Mouse (Mus musculus): Measurements from ENCODE around the gene H6pd. TPM values are rescaled to one million over a fixed set of nuclear protein-coding genes. Genes with fewer than 3 reads are reported as not detected.

The H6pd gene
- polyA plus RNA-seq, 1 experiment from 2014 or later, result 3.1 TPM

DNA sequence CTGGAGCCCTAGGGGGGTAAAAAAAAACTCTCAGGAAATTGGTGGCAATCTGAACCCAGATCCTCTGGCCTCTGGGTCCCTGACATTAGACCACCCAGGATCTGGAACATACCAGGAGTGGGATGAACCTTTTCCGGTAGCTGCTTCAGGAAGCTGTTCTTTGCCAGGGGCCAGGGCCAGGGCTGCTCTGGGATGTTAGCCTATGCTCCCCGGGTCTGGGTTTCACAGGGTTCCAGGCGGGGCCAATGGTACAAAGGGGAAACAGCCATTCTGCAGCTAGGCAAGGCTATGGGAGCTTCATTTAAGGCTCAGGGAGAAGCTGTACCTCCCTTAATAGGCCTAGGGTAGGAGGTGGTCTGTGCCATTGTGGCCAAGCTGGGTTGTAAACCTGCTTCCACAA is 44.1 kb downstream of the H6pd start:
- ATAC-seq, result no peak
- Histone ChIP-seq H3K4me3 (ENCODE audit: low read depth, low read length) (no peak overlapping the region), H3K4me2 (ENCODE audit: low read length) (no peak overlapping the region), H3K36me3 (ENCODE audit: control insufficient read depth, insufficient read depth, low read length) (no peaks in the 10 kb centered on the region), H3K9ac (ENCODE audit: low read depth, low read length) (no peak overlapping the region), H3K4me1 (ENCODE audit: control insufficient read depth, insufficient read depth, low read length) (no peaks in the 10 kb centered on the region), H3K9me3 (replicated peaks; ENCODE audit: control insufficient read depth, low read length, poor library complexity, severe bottlenecking) (no peaks in the 10 kb centered on the region), H3K27me3 (ENCODE audit: control insufficient read depth, insufficient read depth, low read depth, low read length) (no peaks in the 10 kb centered on the region; the same call in 1 of the 2 replicates), H3K27ac (ENCODE audit: low read length) (no peak overlapping the region)
- WGBS, result 71% methylated on average over 3 of the region's 3 CpGs

DNA sequence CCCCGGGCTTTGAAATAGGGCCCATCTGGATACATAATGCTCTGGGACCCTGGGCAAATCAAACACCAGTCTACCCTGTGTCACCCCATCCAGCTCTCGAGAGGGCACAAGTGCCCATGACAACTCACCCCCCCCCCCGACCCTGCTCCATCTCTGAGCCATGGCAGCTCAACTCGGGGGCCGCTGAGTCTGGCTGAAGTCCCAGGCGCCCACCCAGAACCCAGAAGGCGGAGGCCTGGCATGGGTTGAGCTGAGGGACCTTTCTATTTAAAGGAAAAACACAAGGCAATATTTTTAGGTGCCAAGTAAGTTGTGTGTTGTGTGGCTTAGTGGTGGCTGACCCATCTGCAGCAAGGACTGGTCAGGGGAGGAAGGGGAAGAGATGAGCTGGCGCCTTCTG is 44.5 kb downstream of the H6pd start:
- Histone ChIP-seq H3K36me3 (ENCODE audit: control insufficient read depth, insufficient read depth, low read length) (no peaks in the 10 kb centered on the region), H3K9ac (ENCODE audit: low read depth, low read length) (no peak overlapping the region), H3K27ac (ENCODE audit: low read length) (no peak overlapping the region), H3K4me2 (ENCODE audit: low read length) (no peak overlapping the region), H3K4me3 (ENCODE audit: low read depth, low read length) (no peak overlapping the region), H3K9me3 (replicated peaks; ENCODE audit: control insufficient read depth, low read length, poor library complexity, severe bottlenecking) (no peaks in the 10 kb centered on the region), H3K4me1 (ENCODE audit: control insufficient read depth, insufficient read depth, low read length) (no peaks in the 10 kb centered on the region), H3K27me3 (ENCODE audit: control insufficient read depth, insufficient read depth, low read depth, low read length) (no peaks in the 10 kb centered on the region; the same call in 1 of the 2 replicates)
- WGBS, result 82% methylated on average over 8 of the region's 8 CpGs
- ATAC-seq, result no peak

DNA sequence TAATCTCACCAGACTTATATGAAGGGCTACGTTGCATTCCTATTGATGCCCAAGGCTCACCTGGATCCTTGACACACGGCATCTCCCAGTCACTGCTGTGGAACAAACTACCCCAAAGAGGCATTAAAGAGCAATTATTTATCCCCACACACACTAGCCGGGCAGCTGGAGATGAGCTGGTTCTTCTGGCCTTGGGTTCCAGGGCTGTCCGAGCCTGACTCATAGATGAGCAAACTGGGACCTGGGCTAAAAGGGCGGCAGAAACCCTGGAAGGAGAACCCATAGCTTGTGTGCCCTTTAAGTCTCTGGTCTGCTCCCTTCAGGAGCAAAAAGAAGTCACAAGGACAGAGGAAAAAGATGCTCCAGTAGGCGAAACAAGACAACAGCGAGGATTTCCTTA is 48.4 kb downstream of the H6pd start:
- Histone ChIP-seq H3K4me3 (ENCODE audit: low read depth, low read length) (no peak overlapping the region), H3K36me3 (ENCODE audit: control insufficient read depth, insufficient read depth, low read length) (no peaks in the 10 kb centered on the region), H3K9me3 (replicated peaks; ENCODE audit: control insufficient read depth, low read length, poor library complexity, severe bottlenecking) (no peaks in the 10 kb centered on the region), H3K4me1 (ENCODE audit: control insufficient read depth, insufficient read depth, low read length) (peaks cover under 1% of the 10 kb centered on the region; the same call in 1 of the 2 replicates), H3K27me3 (ENCODE audit: control insufficient read depth, insufficient read depth, low read depth, low read length) (peaks cover 16% of the 10 kb centered on the region), H3K4me2 (ENCODE audit: low read length) (no peak overlapping the region), H3K27ac (ENCODE audit: low read length) (no peak overlapping the region), H3K9ac (ENCODE audit: low read depth, low read length) (no peak overlapping the region)
- 89% methylated on average over 7 of the region's 7 CpGs for WGBS
- no peak for ATAC-seq

DNA sequence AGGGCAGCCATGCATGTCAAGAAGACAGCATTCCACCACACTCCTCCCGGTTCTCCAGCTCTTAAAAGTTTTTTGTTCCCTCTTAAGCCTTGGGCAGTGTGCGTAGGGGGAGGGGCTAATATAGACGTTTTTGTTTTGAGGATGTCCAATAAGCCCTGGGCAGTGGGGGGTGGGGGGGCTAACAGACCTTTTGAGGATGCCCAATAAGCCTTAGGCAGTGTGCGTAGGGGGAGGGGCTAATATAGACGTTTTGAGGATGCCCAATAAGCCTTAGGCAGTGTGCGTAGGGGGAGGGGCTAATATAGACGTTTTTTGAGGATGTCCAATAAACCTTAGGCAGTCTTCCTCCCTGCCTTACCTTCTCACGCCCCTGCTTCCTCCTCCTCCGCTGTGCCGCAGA is 49.0 kb downstream of the H6pd start:
- no peak overlapping the region for H3K4me3 ChIP-seq (ENCODE audit: low read depth, low read length)
- H3K9me3 ChIP-seq (replicated peaks; ENCODE audit: control insufficient read depth, low read length, poor library complexity, severe bottlenecking), result no peaks in the 10 kb centered on the region
- ATAC-seq, result no peak
- H3K27me3 ChIP-seq (ENCODE audit: control insufficient read depth, insufficient read depth, low read depth, low read length), result peaks cover 16% of the 10 kb centered on the region
- H3K27ac ChIP-seq (ENCODE audit: low read length), result no peak overlapping the region
- no peaks in the 10 kb centered on the region for H3K36me3 ChIP-seq (ENCODE audit: control insufficient read depth, insufficient read depth, low read length)
- no peak overlapping the region for H3K4me2 ChIP-seq (ENCODE audit: low read length)
- peaks cover 5% of the 10 kb centered on the region; the same call in 1 of the 2 replicates for H3K4me1 ChIP-seq (ENCODE audit: control insufficient read depth, insufficient read depth, low read length)
- WGBS, result 52% methylated on average over 10 of the region's 10 CpGs
- no peak overlapping the region for H3K9ac ChIP-seq (ENCODE audit: low read depth, low read length)

DNA sequence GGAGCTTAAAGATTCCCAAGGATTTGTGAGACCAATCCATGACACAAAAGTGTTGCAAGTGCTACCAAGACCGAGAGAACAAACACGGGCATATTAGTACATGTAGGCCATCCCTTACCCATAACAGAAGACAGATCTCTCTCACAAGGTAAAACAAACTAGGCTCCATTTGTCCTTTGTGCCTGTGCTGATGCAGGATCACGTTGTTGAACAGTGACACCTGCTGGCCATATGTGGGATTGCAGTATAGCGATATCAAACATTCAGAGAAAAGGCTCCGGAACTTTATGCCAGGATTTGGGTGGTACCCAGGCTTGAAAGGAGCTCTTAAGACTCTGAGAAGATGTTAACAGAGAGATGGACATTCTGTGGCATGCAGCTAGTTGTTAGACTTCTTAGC is 50.3 kb downstream of the H6pd start:
- Histone ChIP-seq H3K4me2 (ENCODE audit: low read length) (no peak overlapping the region), H3K27me3 (ENCODE audit: control insufficient read depth, insufficient read depth, low read depth, low read length) (peaks cover 16% of the 10 kb centered on the region), H3K4me3 (ENCODE audit: low read depth, low read length) (no peak overlapping the region), H3K9ac (ENCODE audit: low read depth, low read length) (no peak overlapping the region), H3K27ac (ENCODE audit: low read length) (no peak overlapping the region), H3K9me3 (replicated peaks; ENCODE audit: control insufficient read depth, low read length, poor library complexity, severe bottlenecking) (no peaks in the 10 kb centered on the region), H3K36me3 (ENCODE audit: control insufficient read depth, insufficient read depth, low read length) (no peaks in the 10 kb centered on the region), H3K4me1 (ENCODE audit: control insufficient read depth, insufficient read depth, low read length) (peaks cover 12% of the 10 kb centered on the region)
- no peak for ATAC-seq
- 3% methylated on average over 5 of the region's 5 CpGs for WGBS

DNA sequence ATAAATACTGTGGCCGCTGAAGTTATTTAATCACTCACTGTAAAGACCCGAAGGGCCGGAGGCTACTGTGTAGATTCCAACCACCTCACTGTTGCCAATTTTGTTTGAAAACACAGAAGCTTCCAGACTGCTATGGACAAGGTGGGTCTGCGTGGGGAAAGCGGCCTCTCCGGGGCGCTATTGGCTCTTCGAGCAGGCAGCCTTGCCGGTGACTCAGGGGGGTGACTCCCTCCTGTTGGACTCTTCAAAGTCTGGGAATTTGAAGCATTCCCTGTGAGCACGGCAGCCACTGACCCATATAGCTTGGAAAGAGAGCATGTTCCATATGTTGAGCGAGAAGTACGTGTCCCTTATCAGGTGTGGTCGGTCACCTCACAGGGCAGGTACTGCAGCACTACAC is 52.8 kb downstream of the H6pd start:
- 54% methylated on average over 13 of the region's 13 CpGs for WGBS
- peaks cover 30% of the 10 kb centered on the region for H3K27me3 ChIP-seq (ENCODE audit: control insufficient read depth, insufficient read depth, low read depth, low read length)
- H3K4me1 ChIP-seq (ENCODE audit: control insufficient read depth, insufficient read depth, low read length), result peaks cover 13% of the 10 kb centered on the region
- H3K9ac ChIP-seq (ENCODE audit: low read depth, low read length), result no peak overlapping the region
- H3K9me3 ChIP-seq (replicated peaks; ENCODE audit: control insufficient read depth, low read length, poor library complexity, severe bottlenecking), result no peaks in the 10 kb centered on the region
- no peak overlapping the region for H3K4me2 ChIP-seq (ENCODE audit: low read length)
- ATAC-seq, result no peak
- H3K4me3 ChIP-seq (ENCODE audit: low read depth, low read length), result no peak overlapping the region
- H3K27ac ChIP-seq (ENCODE audit: low read length), result no peak overlapping the region
- no peaks in the 10 kb centered on the region for H3K36me3 ChIP-seq (ENCODE audit: control insufficient read depth, insufficient read depth, low read length)

DNA sequence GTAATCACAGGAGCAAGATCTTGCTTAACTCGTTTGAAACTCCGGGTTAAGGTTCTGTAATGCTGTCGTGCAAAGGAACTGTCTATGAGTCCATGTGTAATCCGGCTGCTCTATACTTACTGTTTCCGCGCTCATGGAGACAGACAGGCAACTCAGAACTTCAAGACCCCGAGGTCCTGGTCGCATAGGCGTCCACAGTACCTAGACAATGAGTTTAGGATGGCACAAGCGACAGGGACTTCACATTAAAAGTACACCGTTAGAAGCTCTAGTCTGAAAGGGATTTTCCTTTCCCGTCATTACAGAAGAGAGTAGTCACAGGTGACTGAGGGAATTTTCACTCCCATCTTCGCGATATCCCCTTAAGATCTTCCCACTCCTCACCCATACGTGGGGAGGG is 53.2 kb downstream of the H6pd start:
- H3K9ac ChIP-seq (ENCODE audit: low read depth, low read length), result no peak overlapping the region
- H3K4me3 ChIP-seq (ENCODE audit: low read depth, low read length), result no peak overlapping the region; the same call in 1 of the 2 replicates
- H3K27ac ChIP-seq (ENCODE audit: low read length), result no peak overlapping the region
- H3K36me3 ChIP-seq (ENCODE audit: control insufficient read depth, insufficient read depth, low read length), result no peaks in the 10 kb centered on the region
- 14% methylated on average over 15 of the region's 15 CpGs for WGBS
- no peak for ATAC-seq
- H3K9me3 ChIP-seq (replicated peaks; ENCODE audit: control insufficient read depth, low read length, poor library complexity, severe bottlenecking), result no peaks in the 10 kb centered on the region
- H3K27me3 ChIP-seq (ENCODE audit: control insufficient read depth, insufficient read depth, low read depth, low read length), result peaks cover 31% of the 10 kb centered on the region
- H3K4me2 ChIP-seq (ENCODE audit: low read length), result peak overlapping the region; percentile 99; the same call in 1 of the 2 replicates
- peaks cover 13% of the 10 kb centered on the region for H3K4me1 ChIP-seq (ENCODE audit: control insufficient read depth, insufficient read depth, low read length)

DNA sequence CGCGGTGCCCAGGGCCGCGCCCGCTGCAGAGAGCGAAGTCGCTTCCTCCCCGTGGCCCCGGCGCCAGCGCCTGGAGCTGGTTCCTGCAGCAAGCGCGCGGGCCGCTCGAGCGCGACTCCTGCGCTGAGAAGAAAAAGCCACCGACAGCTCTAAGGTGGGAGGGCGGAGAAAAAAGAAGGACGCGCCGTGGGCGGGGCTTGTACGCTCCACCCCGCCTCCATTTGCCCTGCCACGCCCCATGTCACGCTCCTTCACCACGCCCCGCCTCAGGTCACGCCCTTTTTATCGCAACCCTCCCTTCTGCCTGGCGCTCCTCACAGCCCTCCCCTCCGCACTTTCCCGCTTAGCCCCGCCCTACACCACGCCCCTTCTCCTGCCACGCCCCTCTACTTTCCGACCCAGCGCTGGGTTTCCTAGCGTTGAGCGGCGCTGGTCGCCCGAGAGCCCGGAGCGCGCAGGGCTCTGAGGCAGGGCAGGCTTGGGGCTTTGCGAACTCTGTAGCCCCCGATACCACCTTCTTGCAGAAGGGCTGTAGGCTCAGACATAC is 53.9 kb downstream of the H6pd start, which contains the start of gene Spsb1:
Spsb1 (minus strand) TSS at position 151 of the 547 bp plus-strand sequence.
- peak within 1 kb of the TSS; percentile 99 for H3K4me2 ChIP-seq (ENCODE audit: low read length)
- under 1% methylated on average over 50 of the region's 51 CpGs for WGBS
- H3K36me3 ChIP-seq (ENCODE audit: control insufficient read depth, insufficient read depth, low read length), result no peaks in the 10 kb centered on the region
- no peak within 1 kb of the TSS for H3K27ac ChIP-seq (ENCODE audit: low read length)
- H3K9me3 ChIP-seq (replicated peaks; ENCODE audit: control insufficient read depth, low read length, poor library complexity, severe bottlenecking), result no peaks in the 10 kb centered on the region
- peaks cover 31% of the 10 kb centered on the region for H3K27me3 ChIP-seq (ENCODE audit: control insufficient read depth, insufficient read depth, low read depth, low read length)
- H3K4me3 ChIP-seq (ENCODE audit: low read depth, low read length), result peak within 1 kb of the TSS; percentile 59
- peaks cover 13% of the 10 kb centered on the region for H3K4me1 ChIP-seq (ENCODE audit: control insufficient read depth, insufficient read depth, low read length)
- peak; percentile 73 for ATAC-seq
- H3K9ac ChIP-seq (ENCODE audit: low read depth, low read length), result peak within 1 kb of the TSS; percentile 64

DNA sequence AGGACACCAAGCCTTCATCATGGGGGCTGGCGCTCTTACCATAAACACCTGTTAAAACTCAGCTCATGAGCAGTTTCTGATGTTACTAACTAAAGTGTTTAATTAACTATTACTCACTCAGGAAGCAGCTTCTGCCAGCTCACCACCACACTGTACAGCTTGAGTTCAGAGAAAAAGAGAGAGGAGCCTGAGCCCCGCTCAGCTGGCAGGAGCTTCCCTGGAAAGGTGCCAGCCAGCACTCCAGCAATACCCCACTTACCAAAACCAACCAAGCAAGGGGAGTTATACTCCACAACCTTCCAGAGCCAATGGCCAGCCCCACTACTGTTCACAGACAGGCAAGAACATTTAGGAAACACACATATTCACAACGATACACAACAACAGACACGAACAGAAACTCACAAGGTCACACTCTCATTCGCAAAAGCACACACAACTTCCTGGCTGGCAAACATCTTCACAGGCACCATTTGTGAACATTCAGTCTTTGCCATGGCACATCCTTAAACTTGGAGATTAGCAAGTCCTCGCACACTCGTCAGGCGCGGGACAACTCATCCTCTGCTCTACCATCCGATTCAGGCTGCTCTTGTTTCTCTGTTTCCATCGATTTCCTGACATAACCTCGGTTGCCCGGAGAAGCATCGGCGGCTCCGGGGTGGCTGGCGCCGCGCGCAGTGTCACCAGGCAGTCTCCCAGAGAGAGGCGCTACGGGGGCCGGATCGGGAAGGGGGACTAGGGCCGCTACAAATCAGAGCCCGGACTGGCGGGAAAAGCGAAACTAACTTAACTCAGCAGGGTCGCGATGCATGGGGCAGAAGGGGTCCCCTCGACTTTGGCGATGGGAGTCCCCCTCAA is 55.0 kb downstream of the H6pd start:
- Histone ChIP-seq H3K9ac (ENCODE audit: low read depth, low read length) (peak overlapping the region; percentile 64), H3K27ac (ENCODE audit: low read length) (no peak overlapping the region), H3K4me1 (ENCODE audit: control insufficient read depth, insufficient read depth, low read length) (peaks cover 13% of the 10 kb centered on the region), H3K9me3 (replicated peaks; ENCODE audit: control insufficient read depth, low read length, poor library complexity, severe bottlenecking) (no peaks in the 10 kb centered on the region), H3K4me3 (ENCODE audit: low read depth, low read length) (peak overlapping the region; percentile 59), H3K4me2 (ENCODE audit: low read length) (peak overlapping the region; percentile 99), H3K27me3 (ENCODE audit: control insufficient read depth, insufficient read depth, low read depth, low read length) (peaks cover 31% of the 10 kb centered on the region), H3K36me3 (ENCODE audit: control insufficient read depth, insufficient read depth, low read length) (no peaks in the 10 kb centered on the region)
- WGBS, result 6% methylated on average over 32 of the region's 32 CpGs
- peak; percentile 19; the same call in 1 of the 2 replicates for ATAC-seq
